Mouse (Mus musculus) skeletal muscle tissue, adult 2 months (tissue): Measurements from ENCODE around the gene Adat1.
A peak's percentile ranks its signal among the peaks of the same experiment; 100 is the strongest.
"Not testable (repeated sequence)": the region's sequence is repeated elsewhere in the genome, so short reads cannot be mapped to it uniquely, and the experiment has no call there.

Experiments
- DNase-seq: peaks from one replicate; pipeline ENCODE4 v3.0.0-alpha.2; 2012; ENCODE audit warnings: low read depth, low spot score

Adat1 gene

GRCm38 (mm10) chr8:111938076-111938985 is 53.8 kb downstream of the Adat1 start:
- not testable (repeated sequence) for DNase-seq

- DNase-seq: no peak
Measured at GRCm38 (mm10) chr8:111937184-111937583, 54.9 kb downstream of the Adat1 start.

- DNase-seq: no peak
Measured at GRCm38 (mm10) chr8:111934201-111934600, 57.9 kb downstream of the Adat1 start.

GRCm38 (mm10) chr8:111933348-111934076 is 58.6 kb downstream of the Adat1 start, which contains the start of gene Tmem231:
Gene Tmem231 (minus strand): TSS chr8:111933881.
- DNase-seq: peak; percentile 76

- DNase-seq: peak; percentile 71
Measured at GRCm38 (mm10) chr8:111932580-111933336, 59.3 kb downstream of the Adat1 start.

GRCm38 (mm10) chr8:111931721-111932120 is 60.4 kb downstream of the Adat1 start:
- DNase-seq: no peak

GRCm38 (mm10) chr8:111929648-111930344 is 62.3 kb downstream of the Adat1 start:
- no peak for DNase-seq

- DNase-seq: no peak
Measured at GRCm38 (mm10) chr8:111924976-111925375, 67.1 kb downstream of the Adat1 start.

- DNase-seq: peak; percentile 50
Measured at GRCm38 (mm10) chr8:111923383-111923804, 68.7 kb downstream of the Adat1 start.

- no peak for DNase-seq
Measured at GRCm38 (mm10) chr8:111920971-111921370, 71.1 kb downstream of the Adat1 start.

GRCm38 (mm10) chr8:111919663-111920062 is 72.4 kb downstream of the Adat1 start:
- DNase-seq: no peak
